Mouse (Mus musculus) midbrain, embryonic 16.5 days (tissue): ENCODE measurements around the gene Arhgap32. TPM values are rescaled to one million over a fixed set of nuclear protein-coding genes. Genes with fewer than 3 reads are reported as not detected.

ENCODE experiments used
- ATAC-seq: fragments of 200-750 bp; cut with Nextera tagmentation; 2 replicates; pipeline ENCODE4 v1.8.0; 2017; ENCODE audit warnings: moderate TSS enrichment
- H3K27ac ChIP-seq: fragments of 300-500 bp; sonication (generic); 2 replicates; pipeline ENCODE4 v1.5.1; 2014; ENCODE audit warnings: mild to moderate bottlenecking, low read length, mixed read lengths
- H3K27me3 ChIP-seq: fragments of 300-500 bp; sonication (generic); 2 replicates; pipeline ENCODE4 v1.6.1; 2014; ENCODE audit warnings: low read depth, low read length, mixed read lengths; ENCODE audit not compliant: control insufficient read depth, insufficient read depth
- H3K36me3 ChIP-seq: fragments of 300-500 bp; sonication (generic); 2 replicates; pipeline ENCODE4 v1.6.1; 2014; ENCODE audit warnings: mild to moderate bottlenecking, low read length, moderate library complexity, mixed read lengths; ENCODE audit not compliant: control insufficient read depth, insufficient read depth
- H3K4me1 ChIP-seq: fragments of 300-500 bp; sonication (generic); 2 replicates; pipeline ENCODE4 v1.6.1; 2014; ENCODE audit warnings: mild to moderate bottlenecking, low read length, mixed read lengths; ENCODE audit not compliant: control insufficient read depth, insufficient read depth
- H3K4me2 ChIP-seq: fragments of 300-500 bp; sonication (generic); 2 replicates; pipeline ENCODE4 v1.6.1; 2014; ENCODE audit warnings: mild to moderate bottlenecking, low read length, mixed read lengths
- H3K4me3 ChIP-seq: fragments of 300-500 bp; sonication (generic); 2 replicates; pipeline ENCODE4 v1.5.1; 2014; ENCODE audit warnings: low read depth, mild to moderate bottlenecking, low read length, moderate library complexity, mixed read lengths
- H3K9ac ChIP-seq: fragments of 300-500 bp; sonication (generic); 2 replicates; pipeline ENCODE4 v1.6.1; 2014; ENCODE audit warnings: low read depth, low read length, mixed read lengths
- H3K9me3 ChIP-seq: fragments of 300-500 bp; sonication (generic); replicated peaks from 2 replicates; pipeline ENCODE4 v1.6.1; 2014; ENCODE audit warnings: mild to moderate bottlenecking, low read length, mixed read lengths; ENCODE audit not compliant: control insufficient read depth, poor library complexity, severe bottlenecking
- WGBS: fragments of 180-500 bp; shearing (Covaris S2); extraction: QIAGEN DNeasy Blood & Tissue Kit; methylation state at CpG from one replicate; pipeline ENCODE4 v1.1.7; 2014; 5-methylcytosine and 5-hydroxymethylcytosine counted together
- polyA plus RNA-seq: library from polyadenylated mRNA; unstranded; fragments of >200 nt; fragmentation: Nextera tagmentation; extraction: Ambion mirVana; gene quantifications from 2 replicates; pipeline ENCODE4 v1.2.1, GENCODE M21; 2015

Gene Arhgap32
- 10.9 and 11.3 TPM in 2 replicates for polyA plus RNA-seq

DNA sequence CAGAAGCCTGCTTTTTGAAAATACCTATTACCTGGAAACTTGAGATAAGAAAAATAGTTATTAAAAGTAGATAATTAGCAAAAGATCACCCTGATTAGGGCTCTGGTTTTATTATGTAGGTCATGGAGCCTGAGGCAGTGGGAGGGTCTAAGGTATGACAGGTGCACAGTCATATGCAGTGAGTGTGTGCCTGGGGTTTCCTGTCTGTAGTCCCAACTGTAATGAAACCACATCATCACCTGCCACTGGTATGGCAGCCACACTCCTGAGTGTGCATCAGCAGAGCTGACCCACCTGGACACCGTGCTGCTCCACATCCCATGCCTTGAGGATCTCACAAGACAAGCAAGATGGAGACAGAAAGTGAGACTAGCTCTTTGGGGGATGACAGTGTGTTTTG, at the start of gene Arhgap32:
Arhgap32 (plus strand) TSS at position 351 of the 400 bp plus-strand sequence.
- Histone ChIP-seq H3K9ac (no peak within 1 kb of the TSS), H3K9me3 (no peaks in the 10 kb centered on the region), H3K4me1 (peaks cover 7% of the 10 kb centered on the region; the same call in 1 of the 2 replicates), H3K27me3 (no peaks in the 10 kb centered on the region), H3K4me2 (no peak within 1 kb of the TSS), H3K27ac (no peak within 1 kb of the TSS), H3K4me3 (no peak within 1 kb of the TSS), H3K36me3 (no peaks in the 10 kb centered on the region)
- no peak for ATAC-seq
- WGBS = 88% methylated on average over 1 of the region's 1 CpGs

DNA sequence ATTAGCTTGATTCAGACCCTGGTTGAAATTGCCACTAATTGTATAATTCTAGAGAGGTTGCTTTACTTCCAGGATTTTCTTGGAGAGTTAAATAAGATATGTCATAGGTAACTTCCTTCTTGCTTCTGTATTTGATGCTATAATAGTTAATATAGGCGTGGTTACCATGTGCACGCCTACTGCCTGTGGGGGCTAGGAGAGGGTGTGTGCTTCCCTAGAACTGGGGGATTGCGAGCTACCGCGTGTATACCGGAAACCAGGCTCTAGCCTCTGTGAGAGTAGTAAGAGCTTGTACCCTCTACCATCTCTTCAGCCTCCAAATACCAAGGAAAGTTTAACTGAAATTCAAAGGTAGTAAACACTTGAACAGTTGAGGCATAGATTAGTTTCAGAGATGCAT, 43.2 kb upstream of the Arhgap32 start:
- WGBS = 96% methylated on average over 6 of the region's 6 CpGs
- Histone ChIP-seq H3K9ac (no peak overlapping the region), H3K27me3 (no peaks in the 10 kb centered on the region), H3K9me3 (no peaks in the 10 kb centered on the region), H3K4me3 (no peak overlapping the region), H3K4me1 (no peaks in the 10 kb centered on the region; the same call in 1 of the 2 replicates), H3K27ac (no peak overlapping the region), H3K36me3 (no peaks in the 10 kb centered on the region), H3K4me2 (no peak overlapping the region)
- no peak for ATAC-seq

DNA sequence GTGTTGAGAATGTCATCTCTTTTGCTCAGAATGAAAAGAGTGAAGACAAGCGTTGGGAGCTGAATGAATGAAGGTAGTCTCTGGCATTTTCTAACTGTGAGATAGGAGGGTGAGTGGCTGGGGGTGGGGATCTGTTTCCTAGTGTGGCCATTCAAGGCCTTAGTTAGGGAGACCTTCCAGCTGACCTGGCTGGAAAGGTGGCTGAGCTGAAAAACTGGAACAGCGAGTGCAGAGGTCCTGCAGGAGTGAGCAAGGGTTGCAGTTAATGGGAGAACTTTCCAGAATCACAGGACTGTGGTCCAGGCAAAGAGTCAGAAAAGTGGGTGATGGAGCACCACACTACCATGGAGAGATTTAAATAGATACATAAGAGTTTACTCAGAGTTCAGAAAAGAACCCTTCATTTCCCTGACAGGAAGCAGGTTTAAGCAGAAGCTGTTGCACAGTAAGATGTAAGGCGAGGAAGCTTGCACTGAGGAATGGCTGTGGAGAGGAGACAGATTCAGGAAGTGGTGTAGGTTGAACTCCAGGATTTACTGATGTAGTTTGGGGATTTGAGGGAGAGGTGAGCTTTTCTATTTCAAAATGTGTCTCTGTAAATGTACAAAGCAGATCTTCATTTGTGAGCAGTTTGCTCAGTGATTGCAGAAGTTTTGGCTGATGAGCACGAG, 27.7 kb upstream of the Arhgap32 start:
- 78% methylated on average over 4 of the region's 4 CpGs for WGBS

DNA sequence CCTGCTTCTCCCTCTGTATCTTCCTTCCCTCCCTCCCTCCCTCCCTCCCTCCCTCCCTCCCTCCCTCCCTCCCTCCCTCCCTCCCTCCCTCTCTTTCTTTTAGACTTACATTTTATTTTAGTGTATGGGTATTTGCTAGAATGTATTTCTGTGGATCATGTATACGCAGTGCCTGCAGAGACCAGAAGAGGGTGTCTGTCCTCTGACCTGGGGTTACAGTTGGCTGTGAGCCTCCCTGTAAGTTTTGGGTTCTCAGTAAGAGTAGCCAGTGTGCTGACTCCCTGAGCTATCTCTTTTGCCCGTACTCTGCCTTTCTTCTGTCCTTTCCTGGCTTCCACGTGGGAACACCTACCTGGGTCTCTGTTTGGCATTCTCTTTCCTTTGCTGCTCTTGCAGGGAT, 27.1 kb upstream of the Arhgap32 start:
- no peak for ATAC-seq
- H3K4me2 ChIP-seq = no peak overlapping the region
- H3K4me1 ChIP-seq = peaks cover 16% of the 10 kb centered on the region
- H3K36me3 ChIP-seq = no peaks in the 10 kb centered on the region
- H3K9me3 ChIP-seq = no peaks in the 10 kb centered on the region
- H3K27me3 ChIP-seq = no peaks in the 10 kb centered on the region
- H3K4me3 ChIP-seq = no peak overlapping the region
- no peak overlapping the region for H3K27ac ChIP-seq
- H3K9ac ChIP-seq = no peak overlapping the region
- 57% methylated on average over 3 of the region's 3 CpGs for WGBS

More for the DNA sequence above, 27.7 kb upstream of the Arhgap32 start:
- Histone ChIP-seq H3K4me3 (no peak overlapping the region), H3K9me3 (no peaks in the 10 kb centered on the region), H3K36me3 (no peaks in the 10 kb centered on the region), H3K27ac (0 out of 2 replicates have a peak overlapping the region, but pooled peaks have one; percentile 8), H3K4me2 (no peak overlapping the region), H3K27me3 (no peaks in the 10 kb centered on the region), H3K9ac (no peak overlapping the region), H3K4me1 (peaks cover 13% of the 10 kb centered on the region)
- no peak for ATAC-seq

DNA sequence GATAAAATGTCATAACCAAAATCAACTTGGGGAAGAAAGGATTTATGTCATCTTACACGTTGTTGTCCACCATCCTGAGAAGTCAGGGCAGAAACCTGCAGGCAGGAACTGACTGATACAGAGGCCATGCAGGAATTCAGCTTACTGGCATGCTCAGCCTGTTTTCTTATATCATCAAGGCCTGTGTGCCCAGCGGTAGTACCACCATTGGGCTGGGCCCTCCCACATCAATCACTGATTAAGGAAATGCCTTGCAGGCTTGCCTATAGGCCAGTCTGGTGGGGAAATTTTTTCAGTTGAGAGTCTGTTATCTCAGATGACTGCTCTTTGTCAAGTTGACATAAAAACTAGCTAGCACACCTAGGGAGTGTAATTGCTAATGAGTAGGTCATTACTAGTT, 22.5 kb upstream of the Arhgap32 start:
- Histone ChIP-seq H3K27me3 (no peaks in the 10 kb centered on the region), H3K4me1 (peaks cover 29% of the 10 kb centered on the region), H3K27ac (no peak overlapping the region), H3K4me2 (no peak overlapping the region), H3K4me3 (no peak overlapping the region), H3K9ac (no peak overlapping the region), H3K36me3 (no peaks in the 10 kb centered on the region), H3K9me3 (no peaks in the 10 kb centered on the region)
- ATAC-seq = no peak
- 50% methylated on average over 2 of the region's 2 CpGs for WGBS

DNA sequence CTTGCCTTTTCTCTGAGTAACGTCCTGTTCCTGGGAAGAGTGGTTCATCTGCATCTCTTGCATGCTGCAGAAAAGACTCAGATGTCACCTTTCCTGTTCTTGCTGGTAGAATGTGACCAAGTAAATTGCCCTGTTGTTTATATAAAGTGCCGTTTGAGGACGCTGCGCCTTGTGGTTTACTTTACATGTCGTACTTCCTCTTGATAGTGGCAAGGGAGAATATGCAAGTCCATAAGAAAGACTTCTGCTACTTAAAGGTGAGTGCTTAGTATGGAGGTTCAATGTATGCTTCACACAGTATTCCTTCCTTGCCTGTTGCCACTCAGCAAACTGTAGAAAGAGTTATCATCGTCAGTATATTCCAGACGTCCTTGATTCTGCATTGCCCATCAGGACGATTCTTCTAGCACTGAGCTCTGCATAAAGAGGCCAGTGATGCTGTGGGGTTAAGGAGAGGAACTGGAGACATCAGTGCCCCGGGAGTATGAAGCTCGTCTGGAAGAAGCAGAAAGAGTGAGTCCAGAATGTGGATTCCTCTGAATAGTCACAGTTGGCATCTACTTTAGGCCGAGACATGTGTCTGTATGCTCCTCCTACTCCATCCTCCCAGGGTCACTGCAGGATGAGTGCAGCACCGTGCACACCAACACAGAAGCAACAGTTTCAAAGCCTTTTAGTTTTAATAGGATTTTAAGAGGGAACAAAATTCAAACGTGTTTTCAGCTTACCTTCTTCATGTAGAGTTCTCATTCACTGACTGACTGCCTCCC, 21.4 kb upstream of the Arhgap32 start:
- Histone ChIP-seq H3K36me3 (no peaks in the 10 kb centered on the region), H3K9me3 (no peaks in the 10 kb centered on the region), H3K4me3 (no peak overlapping the region), H3K9ac (no peak overlapping the region), H3K27ac (no peak overlapping the region), H3K4me2 (no peak overlapping the region), H3K27me3 (no peaks in the 10 kb centered on the region), H3K4me1 (peaks cover 26% of the 10 kb centered on the region)
- ATAC-seq = no peak
- whole genome bisulfite sequencing = 62% methylated on average over 13 of the region's 13 CpGs

DNA sequence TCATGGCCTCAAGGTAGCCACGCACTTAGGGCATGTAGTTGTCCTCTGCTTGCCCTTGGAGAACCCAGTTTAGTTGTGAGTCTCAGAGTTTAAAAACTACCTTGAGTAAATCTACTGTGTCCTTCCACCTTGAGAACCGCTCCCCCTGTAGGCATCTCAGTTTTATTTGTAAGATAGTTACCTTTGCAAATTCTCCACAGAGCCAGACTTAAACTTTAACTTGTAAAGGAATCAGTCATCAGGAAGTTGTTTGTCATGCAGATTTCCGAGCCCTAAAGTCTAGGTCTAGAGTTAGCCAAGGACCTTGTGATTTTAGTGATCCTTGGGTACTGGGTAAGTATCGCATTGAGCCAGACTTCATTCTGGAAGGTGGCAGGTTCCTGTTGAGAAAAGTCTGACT, 20.4 kb upstream of the Arhgap32 start:
- H3K9ac ChIP-seq = no peak overlapping the region
- no peak overlapping the region for H3K4me3 ChIP-seq
- no peak overlapping the region for H3K4me2 ChIP-seq
- H3K9me3 ChIP-seq = no peaks in the 10 kb centered on the region
- H3K4me1 ChIP-seq = peaks cover 26% of the 10 kb centered on the region
- ATAC-seq = no peak
- H3K27me3 ChIP-seq = no peaks in the 10 kb centered on the region
- no peak overlapping the region for H3K27ac ChIP-seq
- WGBS = 89% methylated on average over 4 of the region's 4 CpGs
- no peaks in the 10 kb centered on the region for H3K36me3 ChIP-seq

DNA sequence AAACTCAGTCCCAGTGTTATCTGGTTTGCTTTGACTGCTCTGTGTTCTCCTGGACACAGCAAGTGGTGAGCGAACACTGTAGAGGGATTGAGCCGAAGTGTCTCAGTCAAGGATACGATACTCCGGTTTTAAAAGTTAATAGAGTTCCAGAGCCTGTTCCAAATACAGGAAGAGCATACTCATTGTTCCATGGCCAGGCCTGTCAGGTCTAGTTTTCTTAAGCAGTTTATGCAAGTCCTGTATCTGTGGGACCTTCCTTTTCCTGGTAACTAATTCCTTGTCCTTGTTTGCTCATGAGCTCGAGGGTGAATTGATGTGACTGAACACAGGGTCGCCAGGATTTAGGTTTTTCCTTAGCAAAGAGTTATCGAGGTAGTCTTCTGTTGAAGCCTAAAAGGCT, 19.4 kb upstream of the Arhgap32 start:
- ATAC-seq = no peak
- H3K27me3 ChIP-seq = no peaks in the 10 kb centered on the region
- no peak overlapping the region for H3K27ac ChIP-seq
- H3K4me1 ChIP-seq = peaks cover 26% of the 10 kb centered on the region
- H3K9ac ChIP-seq = no peak overlapping the region
- no peak overlapping the region for H3K4me3 ChIP-seq
- no peak overlapping the region for H3K4me2 ChIP-seq
- WGBS = 47% methylated on average over 7 of the region's 7 CpGs
- H3K36me3 ChIP-seq = no peaks in the 10 kb centered on the region
- H3K9me3 ChIP-seq = no peaks in the 10 kb centered on the region

DNA sequence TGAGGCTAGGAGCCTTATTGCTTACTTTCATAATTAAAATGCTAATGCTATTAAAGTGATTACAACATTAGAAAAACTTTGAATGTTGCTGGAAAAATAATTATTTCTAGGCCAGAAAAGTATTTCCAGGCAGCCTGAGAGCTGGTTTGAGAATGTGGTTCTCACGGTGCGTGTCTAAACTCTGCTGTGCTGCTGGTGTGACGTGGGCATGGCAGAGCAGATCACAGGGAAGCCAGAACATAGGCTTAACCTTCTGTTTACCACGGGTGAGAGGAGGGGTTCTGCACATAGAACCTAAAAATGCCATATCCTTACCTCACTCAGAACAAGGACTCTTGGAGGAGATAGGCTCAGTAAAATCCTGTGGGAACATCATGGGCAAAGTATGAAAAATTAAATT, 18.8 kb upstream of the Arhgap32 start:
- Histone ChIP-seq H3K27ac (no peak overlapping the region), H3K4me2 (no peak overlapping the region), H3K4me1 (peaks cover 26% of the 10 kb centered on the region), H3K4me3 (no peak overlapping the region), H3K9ac (no peak overlapping the region), H3K36me3 (no peaks in the 10 kb centered on the region), H3K9me3 (no peaks in the 10 kb centered on the region), H3K27me3 (no peaks in the 10 kb centered on the region)
- WGBS = 45% methylated on average over 4 of the region's 4 CpGs
- ATAC-seq = no peak
